Mouse (Mus musculus): Measurements from ENCODE around the gene Tprkb. TPM values are rescaled to one million over a fixed set of nuclear protein-coding genes. Genes with fewer than 3 reads are reported as not detected.

Gene Tprkb
- 16.0 and 20.3 TPM in 2 replicates for polyA plus RNA-seq (2012; rRNA removed; ENCODE audit: low replicate concordance)

GRCm38 (mm10) chr6:85911587-85911986, at the start of gene Tprkb:
Tprkb (plus strand) TSS chr6:85911865.

GRCm38 (mm10) chr6:85869006-85869405, 42.7 kb upstream of the Tprkb start, which contains the start of gene Nat8f2:
Nat8f2 (minus strand) TSS chr6:85869158.

GRCm38 (mm10) chr6:85904642-85905061, 7.0 kb upstream of the Tprkb start, which contains the start of gene Nat8f4:
Nat8f4 (minus strand) TSS chr6:85904884.

GRCm38 (mm10) chr6:85915539-85916513, 4.2 kb downstream of the Tprkb start, which contains the start of gene Nat8f1:
Nat8f1 (minus strand) TSS chr6:85915687.

GRCm38 (mm10) chr6:85961101-85962091, 49.7 kb downstream of the Tprkb start, which contains the start of gene Dusp11:
Dusp11 (minus strand) TSS chr6:85961667.

Other genes starting within 250 kb of the Tprkb start
- 0.54 and 0.89 TPM in 2 replicates for gene Nat8f7, start 198.7 kb upstream of the Tprkb start, polyA plus RNA-seq (2012; rRNA removed; ENCODE audit: low replicate concordance)
- gene Nat8f3, start 146.1 kb upstream of the Tprkb start, polyA plus RNA-seq (2012; rRNA removed; ENCODE audit: low replicate concordance), result 0.92 and 2.0 TPM in 2 replicates
- 0.87 and 0.99 TPM in 2 replicates for gene Nat8f6, start 90.9 kb upstream of the Tprkb start, polyA plus RNA-seq (2012; rRNA removed; ENCODE audit: low replicate concordance)
- gene Nat8f5, start 90.9 kb upstream of the Tprkb start, polyA plus RNA-seq (2012; rRNA removed; ENCODE audit: low replicate concordance), result not detected in 2 replicates
- 0.18 TPM in 1 of 2 replicates, not detected in the other for gene Nat8, start 79.8 kb upstream of the Tprkb start, polyA plus RNA-seq (2012; rRNA removed; ENCODE audit: low replicate concordance)
- gene Nat8f2, start 42.7 kb upstream of the Tprkb start, polyA plus RNA-seq (2012; rRNA removed; ENCODE audit: low replicate concordance), result 0.15 TPM in 1 of 2 replicates, not detected in the other
- 0.75 and 1.6 TPM in 2 replicates for gene Nat8f4, start 7.0 kb upstream of the Tprkb start, polyA plus RNA-seq (2012; rRNA removed; ENCODE audit: low replicate concordance)
- gene Nat8f1, start 3.8 kb downstream of the Tprkb start, polyA plus RNA-seq (2012; rRNA removed; ENCODE audit: low replicate concordance), result 10.6 and 12.9 TPM in 2 replicates
- gene Dusp11, start 49.8 kb downstream of the Tprkb start, polyA plus RNA-seq (2012; rRNA removed; ENCODE audit: low replicate concordance), result 34.6 and 50.5 TPM in 2 replicates
- gene Figla, start 104.3 kb downstream of the Tprkb start, polyA plus RNA-seq (2012; rRNA removed; ENCODE audit: low replicate concordance), result not detected in 2 replicates
- gene Add2, start 116.8 kb downstream of the Tprkb start, polyA plus RNA-seq (2012; rRNA removed; ENCODE audit: low replicate concordance), result 0.10 and 0.93 TPM in 2 replicates

All from subcutaneous adipose tissue, adult 2 months (tissue).